8 mouse cellular contexts compared by ENCODE assay signal in genomic region chr6:52164051-52164625, GRCm38 (mm10). TPM values are rescaled to one million over a fixed set of nuclear protein-coding genes. Genes with fewer than 3 reads are reported as not detected.
DNase-seq lines count a peak whose midpoint lies in the region; ATAC-seq lines count a peak whose summit lies in the region.

No protein-coding gene starts in this region.

- DNase-seq in kidney, adult 11 months, result peak; percentile 28
- no peak for DNase-seq in kidney, adult 8-10 months
- peak; percentile 70 for DNase-seq in embryonic facial prominence, embryonic 10.5 days (ENCODE audit: low spot score)
- peak; percentile 63 for DNase-seq in kidney, postnatal 10 days
- no peak for DNase-seq in frontal cortex, postnatal 10 days (ENCODE audit: low spot score in 2 of 2)
- DNase-seq in natural killer cell, adult 2 months (ENCODE audit: low spot score in 2 of 2), result no peak
- no peak for DNase-seq in urinary bladder, adult 18-20 months (ENCODE audit: low spot score in 2 of 2)

- WGBS in embryonic facial prominence, embryonic 10.5 days, result under 1% methylated on average over 39 of the region's 39 CpGs
- whole genome bisulfite sequencing in neural tube, embryonic 13.5 days, result under 1% methylated on average over 39 of the region's 39 CpGs

- H3K27ac ChIP-seq in embryonic facial prominence, embryonic 10.5 days (replicated peaks), result peak overlapping the region; percentile 84
- H3K27ac ChIP-seq in neural tube, embryonic 13.5 days (replicated peaks), result peak overlapping the region; percentile 99

- peaks cover 100% of the 10 kb centered on the region for H3K27me3 ChIP-seq in embryonic facial prominence, embryonic 10.5 days (replicated peaks; ENCODE audit: low read depth, poor library complexity, severe bottlenecking)
- H3K27me3 ChIP-seq in neural tube, embryonic 13.5 days, result no peaks in the 10 kb centered on the region

- H3K4me3 ChIP-seq in embryonic facial prominence, embryonic 10.5 days, result peak overlapping the region; percentile 78
- peak overlapping the region; percentile 89 for H3K4me3 ChIP-seq in neural tube, embryonic 13.5 days

- H3K9ac ChIP-seq in neural tube, embryonic 13.5 days, result peak overlapping the region; percentile 92

- no peaks in the 10 kb centered on the region for H3K36me3 ChIP-seq in embryonic facial prominence, embryonic 10.5 days (replicated peaks)
- no peaks in the 10 kb centered on the region for H3K36me3 ChIP-seq in neural tube, embryonic 13.5 days

- ATAC-seq in neural tube, embryonic 13.5 days (ENCODE audit: low read depth), result no peak

- H3K4me2 ChIP-seq in neural tube, embryonic 13.5 days, result peak overlapping the region; percentile 75

- no peaks in the 10 kb centered on the region for H3K9me3 ChIP-seq in embryonic facial prominence, embryonic 10.5 days
- no peaks in the 10 kb centered on the region for H3K9me3 ChIP-seq in neural tube, embryonic 13.5 days

- peaks cover 16% of the 10 kb centered on the region for H3K4me1 ChIP-seq in embryonic facial prominence, embryonic 10.5 days
- peaks cover 98% of the 10 kb centered on the region for H3K4me1 ChIP-seq in neural tube, embryonic 13.5 days (replicated peaks)

RNA-seq across cellular contexts. Expression of gene Hoxa2, which starts 0.5 kb away (rescaled TPM):
- 8.7 and 16.7 TPM in 2 replicates for polyA plus RNA-seq in embryonic facial prominence, embryonic 10.5 days (2016; fragmentation: Nextera tagmentation; extraction: Ambion mirVana)
- 11.9 and 13.7 TPM in 2 replicates for polyA plus RNA-seq in neural tube, embryonic 13.5 days (2015; fragmentation: Nextera tagmentation; extraction: Ambion mirVana)

RNA-seq across cellular contexts. Expression of gene Hoxa1, which starts 6.0 kb away (rescaled TPM):
- 0.57 and 0.62 TPM in 2 replicates for polyA plus RNA-seq in embryonic facial prominence, embryonic 10.5 days (2016; fragmentation: Nextera tagmentation; extraction: Ambion mirVana)
- 2.0 and 3.0 TPM in 2 replicates for polyA plus RNA-seq in neural tube, embryonic 13.5 days (2015; fragmentation: Nextera tagmentation; extraction: Ambion mirVana)

RNA-seq across cellular contexts. Expression of gene 5730596B20Rik, which starts 13.2 kb away (rescaled TPM):
- polyA plus RNA-seq in embryonic facial prominence, embryonic 10.5 days (2016; fragmentation: Nextera tagmentation; extraction: Ambion mirVana), result 0.12 and 0.64 TPM in 2 replicates
- 3.5 and 4.1 TPM in 2 replicates for polyA plus RNA-seq in neural tube, embryonic 13.5 days (2015; fragmentation: Nextera tagmentation; extraction: Ambion mirVana)

RNA-seq across cellular contexts. Expression of gene Hoxa4, which starts 27.4 kb away (rescaled TPM):
- 0.09 TPM in 1 of 2 replicates, not detected in the other for polyA plus RNA-seq in embryonic facial prominence, embryonic 10.5 days (2016; fragmentation: Nextera tagmentation; extraction: Ambion mirVana)
- 5.7 and 5.8 TPM in 2 replicates for polyA plus RNA-seq in neural tube, embryonic 13.5 days (2015; fragmentation: Nextera tagmentation; extraction: Ambion mirVana)

RNA-seq across cellular contexts. Expression of gene Hoxa5, which starts 40.2 kb away (rescaled TPM):
- polyA plus RNA-seq in embryonic facial prominence, embryonic 10.5 days (2016; fragmentation: Nextera tagmentation; extraction: Ambion mirVana), result 0.23 TPM in 1 of 2 replicates, not detected in the other
- 44.7 and 66.8 TPM in 2 replicates for polyA plus RNA-seq in neural tube, embryonic 13.5 days (2015; fragmentation: Nextera tagmentation; extraction: Ambion mirVana)

Comparison
In these comparisons a context has a peak if more than half of its experiments do, and no peak if none do; other contexts are left out.
1. DNase-seq: peak in kidney, adult 11 months (single experiment), embryonic facial prominence, embryonic 10.5 days (single experiment) and kidney, postnatal 10 days (single experiment); none in kidney, adult 8-10 months (0 of 2), frontal cortex, postnatal 10 days (0 of 2), natural killer cell, adult 2 months (0 of 2) and urinary bladder, adult 18-20 months (0 of 2).